Mouse (Mus musculus): Measurements from ENCODE around the gene Iqschfp. TPM values are rescaled to one million over a fixed set of nuclear protein-coding genes. Genes with fewer than 3 reads are reported as not detected.

The Iqschfp gene
- polyA plus RNA-seq, 1 experiment from 2014 or later = 0.12 TPM

DNA sequence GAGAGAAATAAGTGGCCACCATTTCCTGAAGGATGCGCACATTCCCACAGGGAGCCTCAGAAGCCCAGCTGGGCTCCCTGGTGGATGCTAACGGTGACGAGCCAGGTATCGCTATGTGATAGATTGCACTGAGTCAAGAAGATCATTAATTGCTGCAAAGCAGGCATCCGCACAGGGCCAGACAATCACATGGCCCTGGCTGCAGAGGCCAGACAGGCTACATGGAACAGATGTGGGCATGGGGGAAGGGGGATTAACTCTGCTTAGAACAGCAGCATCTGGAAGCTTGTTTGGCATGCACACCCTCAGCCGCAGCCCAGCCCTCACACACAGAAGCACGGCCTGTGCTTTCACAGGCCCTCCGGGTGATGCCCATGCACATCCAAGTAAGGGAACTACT lies 698.4 kb downstream of the Iqschfp start:
- Histone ChIP-seq H3K4me3 (no peak overlapping the region), H3K4me1 (peaks cover 68% of the 10 kb centered on the region), H3K9me3 (replicated peaks) (no peaks in the 10 kb centered on the region), H3K27ac (replicated peaks) (no peak overlapping the region), H3K27me3 (ENCODE audit: low read depth, poor library complexity, severe bottlenecking) (no peaks in the 10 kb centered on the region), H3K36me3 (no peaks in the 10 kb centered on the region)
- WGBS = 70% methylated on average over 8 of the region's 8 CpGs
- DNase-seq (ENCODE audit: low spot score) = no peak

DNA sequence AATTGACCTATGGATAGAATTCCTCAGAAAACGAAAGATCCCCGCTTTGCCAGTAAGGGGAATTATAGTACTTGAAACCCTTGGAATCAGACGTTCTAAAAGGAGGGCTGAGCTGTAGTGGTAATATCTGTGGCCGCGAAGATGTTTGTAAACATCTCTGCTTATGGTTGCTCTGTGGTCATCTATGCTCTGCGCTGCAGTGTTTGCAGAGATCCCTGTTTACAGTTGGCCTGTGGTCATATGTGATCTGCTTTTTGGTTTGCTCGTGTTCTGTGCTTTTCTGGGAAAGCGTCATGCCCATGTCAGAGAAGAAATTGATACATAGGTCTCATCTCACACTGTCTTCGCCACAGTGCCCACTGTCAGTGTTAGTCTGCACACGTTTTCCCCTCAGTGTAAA lies 700.5 kb downstream of the Iqschfp start:
- no peak for DNase-seq (ENCODE audit: low spot score)
- 85% methylated on average over 10 of the region's 10 CpGs for WGBS
- H3K27ac ChIP-seq (replicated peaks) = no peak overlapping the region
- H3K4me1 ChIP-seq = peaks cover 48% of the 10 kb centered on the region
- H3K9me3 ChIP-seq (replicated peaks) = no peaks in the 10 kb centered on the region
- no peaks in the 10 kb centered on the region for H3K27me3 ChIP-seq (ENCODE audit: low read depth, poor library complexity, severe bottlenecking)
- no peaks in the 10 kb centered on the region for H3K36me3 ChIP-seq
- H3K4me3 ChIP-seq = no peak overlapping the region

DNA sequence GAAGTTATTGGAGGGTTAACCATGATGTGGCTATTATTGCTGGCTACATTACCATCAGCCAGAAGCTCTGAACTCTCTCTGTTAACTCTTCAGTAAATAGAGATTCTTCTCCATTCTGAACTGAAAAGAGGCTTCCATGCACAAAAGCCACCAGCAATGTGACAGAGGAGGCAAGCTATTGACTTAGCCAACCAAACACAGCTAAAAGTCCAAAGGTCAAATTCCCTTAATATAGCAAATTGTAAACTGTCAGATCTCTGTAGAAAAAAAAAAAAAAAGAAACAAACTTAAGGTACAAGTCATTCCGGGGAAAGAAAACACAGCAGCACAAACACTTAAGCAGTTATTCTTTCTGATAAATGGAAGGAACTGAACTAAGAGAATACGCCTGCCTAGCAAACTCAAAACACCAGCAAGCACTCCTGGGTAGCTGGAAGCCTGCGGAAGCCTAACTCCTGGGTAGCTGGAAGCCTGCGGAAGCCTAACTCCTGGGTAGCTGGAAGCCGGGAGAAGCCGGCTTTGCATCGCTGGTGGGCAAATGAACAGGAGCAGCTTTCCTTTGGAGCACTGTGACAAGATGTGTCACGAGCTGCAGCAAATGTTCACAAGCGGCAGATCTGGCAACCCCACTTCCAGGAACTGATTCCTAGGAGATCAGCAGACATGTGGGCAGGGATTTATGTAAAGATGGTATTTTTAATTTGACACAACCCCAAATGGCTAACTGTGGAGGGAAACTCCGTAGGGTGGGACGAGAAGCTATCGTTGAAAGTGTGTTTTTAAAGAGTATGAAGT lies 701.2 kb downstream of the Iqschfp start:
- 59% methylated on average over 12 of the region's 12 CpGs for WGBS
- no peak for DNase-seq (ENCODE audit: low spot score)
- no peaks in the 10 kb centered on the region for H3K9me3 ChIP-seq (replicated peaks)
- no peaks in the 10 kb centered on the region for H3K36me3 ChIP-seq
- H3K4me1 ChIP-seq = peaks cover 41% of the 10 kb centered on the region
- no peak overlapping the region; the same call in 1 of the 2 replicates for H3K27ac ChIP-seq (replicated peaks)
- H3K27me3 ChIP-seq (ENCODE audit: low read depth, poor library complexity, severe bottlenecking) = no peaks in the 10 kb centered on the region
- H3K4me3 ChIP-seq = no peak overlapping the region

DNA sequence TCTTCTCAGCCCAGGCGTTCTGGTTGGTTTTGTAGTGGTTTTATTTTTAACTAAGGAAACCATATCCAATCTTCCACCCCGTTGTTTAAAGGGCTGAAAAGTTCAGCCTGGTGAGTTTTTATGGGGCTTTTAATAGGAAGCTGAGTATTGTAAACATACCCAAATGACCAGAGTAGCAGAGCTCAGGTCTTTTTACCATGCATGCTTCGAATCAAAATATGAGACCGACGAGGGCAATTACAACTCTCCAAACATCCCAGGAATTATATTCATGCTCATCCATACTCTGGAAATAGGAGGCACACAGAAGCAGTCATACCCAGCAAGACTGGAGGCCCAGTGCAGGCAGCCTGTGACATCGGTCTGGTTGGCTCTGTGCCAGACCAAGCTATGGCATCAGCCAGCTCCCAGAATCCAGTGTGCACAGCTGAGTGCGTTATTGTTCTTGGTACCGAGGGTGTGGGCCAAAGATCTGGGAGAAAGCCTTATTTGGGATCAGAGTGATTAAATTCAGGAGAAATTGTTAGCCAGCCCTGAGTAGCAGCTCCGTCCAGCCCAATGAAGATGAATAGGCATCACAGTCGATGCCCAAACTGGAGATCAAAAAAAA lies 703.4 kb downstream of the Iqschfp start:
- WGBS = 88% methylated on average over 10 of the region's 10 CpGs
- no peak for DNase-seq (ENCODE audit: low spot score)

GRCm38 (mm10) chr3:68596938-68597337 lies 704.9 kb downstream of the Iqschfp start:
- Histone ChIP-seq H3K36me3 (no peaks in the 10 kb centered on the region), H3K9me3 (replicated peaks) (no peaks in the 10 kb centered on the region), H3K27ac (replicated peaks) (no peak overlapping the region), H3K4me3 (no peak overlapping the region), H3K27me3 (ENCODE audit: low read depth, poor library complexity, severe bottlenecking) (no peaks in the 10 kb centered on the region), H3K4me1 (peaks cover 21% of the 10 kb centered on the region)
- WGBS = 94% methylated on average over 4 of the region's 4 CpGs
- DNase-seq (ENCODE audit: low spot score) = no peak

More for the DNA sequence above, 703.4 kb downstream of the Iqschfp start:
- Histone ChIP-seq H3K4me3 (no peak overlapping the region), H3K9me3 (replicated peaks) (no peaks in the 10 kb centered on the region), H3K27ac (replicated peaks) (no peak overlapping the region), H3K27me3 (ENCODE audit: low read depth, poor library complexity, severe bottlenecking) (no peaks in the 10 kb centered on the region), H3K36me3 (no peaks in the 10 kb centered on the region), H3K4me1 (peaks cover 29% of the 10 kb centered on the region)

DNA sequence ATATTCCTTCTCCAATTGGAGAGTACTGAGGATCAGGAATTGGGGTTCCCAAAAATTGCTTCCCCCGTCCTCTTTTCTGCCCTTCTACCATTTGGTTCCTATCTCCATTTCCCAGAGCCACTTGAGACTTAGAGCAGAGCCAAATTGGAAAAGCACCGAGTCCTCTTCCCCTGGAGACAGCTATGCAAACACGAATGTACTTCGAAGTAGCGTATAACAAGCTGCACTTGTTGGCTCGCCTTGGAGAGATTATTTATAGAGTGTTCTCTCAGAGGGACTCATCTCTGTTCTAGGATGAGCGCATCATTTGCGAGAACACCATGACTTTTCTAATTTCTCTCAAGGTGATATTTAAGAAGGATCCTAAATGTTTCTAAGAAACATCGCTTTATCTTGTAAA lies 710.9 kb downstream of the Iqschfp start:
- Histone ChIP-seq H3K27ac (replicated peaks) (no peak overlapping the region), H3K27me3 (ENCODE audit: low read depth, poor library complexity, severe bottlenecking) (no peaks in the 10 kb centered on the region), H3K36me3 (0 out of 2 replicates have a peak, but pooled peaks cover 3% of the 10 kb centered on the region), H3K9me3 (replicated peaks) (no peaks in the 10 kb centered on the region), H3K4me3 (no peak overlapping the region), H3K4me1 (peaks cover 6% of the 10 kb centered on the region)
- WGBS = 93% methylated on average over 9 of the region's 9 CpGs
- DNase-seq (ENCODE audit: low spot score) = no peak

GRCm38 (mm10) chr3:68604467-68604866 lies 712.4 kb downstream of the Iqschfp start:
- Histone ChIP-seq H3K4me3 (no peak overlapping the region), H3K36me3 (0 out of 2 replicates have a peak, but pooled peaks cover 3% of the 10 kb centered on the region), H3K27ac (replicated peaks) (no peak overlapping the region), H3K27me3 (ENCODE audit: low read depth, poor library complexity, severe bottlenecking) (no peaks in the 10 kb centered on the region), H3K4me1 (peaks cover 6% of the 10 kb centered on the region), H3K9me3 (replicated peaks) (no peaks in the 10 kb centered on the region)
- no peak for DNase-seq (ENCODE audit: low spot score)
- WGBS = 75% methylated on average over 10 of the region's 10 CpGs

- H3K4me1 ChIP-seq = peaks cover 6% of the 10 kb centered on the region
- 0 out of 2 replicates have a peak, but pooled peaks cover 3% of the 10 kb centered on the region for H3K36me3 ChIP-seq
- H3K27ac ChIP-seq (replicated peaks) = no peak overlapping the region
- H3K9me3 ChIP-seq (replicated peaks) = no peaks in the 10 kb centered on the region
- H3K27me3 ChIP-seq (ENCODE audit: low read depth, poor library complexity, severe bottlenecking) = no peaks in the 10 kb centered on the region
- DNase-seq (ENCODE audit: low spot score) = no peak
- 87% methylated on average over 10 of the region's 10 CpGs for WGBS
- no peak overlapping the region for H3K4me3 ChIP-seq
These were observed 712.9 kb downstream of the Iqschfp start for GRCm38 (mm10) chr3:68604962-68605361.

- H3K4me3 ChIP-seq = no peak overlapping the region
- H3K4me1 ChIP-seq = peaks cover 6% of the 10 kb centered on the region
- H3K27ac ChIP-seq (replicated peaks) = no peak overlapping the region
- no peak for DNase-seq (ENCODE audit: low spot score)
- H3K9me3 ChIP-seq (replicated peaks) = no peaks in the 10 kb centered on the region
- H3K27me3 ChIP-seq (ENCODE audit: low read depth, poor library complexity, severe bottlenecking) = no peaks in the 10 kb centered on the region
- 93% methylated on average over 7 of the region's 7 CpGs for WGBS
- H3K36me3 ChIP-seq = 0 out of 2 replicates have a peak, but pooled peaks cover 3% of the 10 kb centered on the region
These were observed 714.0 kb downstream of the Iqschfp start for GRCm38 (mm10) chr3:68605942-68606603.

DNA sequence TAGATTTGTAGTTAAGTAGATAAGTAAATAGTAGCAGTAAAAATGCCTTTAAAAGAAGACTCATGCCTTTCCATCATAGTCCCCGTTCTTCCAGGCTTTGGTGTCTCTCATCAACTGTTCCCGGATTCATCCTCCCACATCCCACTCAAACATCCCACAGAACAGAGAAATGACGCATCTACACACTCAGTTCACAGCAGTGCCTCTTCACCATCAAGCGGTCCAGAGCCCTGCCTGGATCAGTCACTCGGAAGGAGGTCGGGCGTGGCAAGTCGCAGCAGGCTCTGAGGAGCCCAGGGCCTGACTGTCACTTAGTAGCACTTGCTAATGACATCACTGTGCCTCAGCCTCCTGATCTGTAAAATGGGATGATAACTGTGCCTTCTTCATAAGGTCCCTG lies 714.7 kb downstream of the Iqschfp start:
- H3K27ac ChIP-seq (replicated peaks) = no peak overlapping the region
- DNase-seq (ENCODE audit: low spot score) = no peak
- WGBS = 95% methylated on average over 8 of the region's 8 CpGs

GRCm38 (mm10) chr3:68607336-68607735 lies 715.3 kb downstream of the Iqschfp start:
- Histone ChIP-seq H3K4me3 (no peak overlapping the region), H3K27ac (replicated peaks) (no peak overlapping the region), H3K4me1 (no peaks in the 10 kb centered on the region; the same call in 1 of the 2 replicates), H3K27me3 (ENCODE audit: low read depth, poor library complexity, severe bottlenecking) (no peaks in the 10 kb centered on the region), H3K36me3 (0 out of 2 replicates have a peak, but pooled peaks cover 3% of the 10 kb centered on the region), H3K9me3 (replicated peaks) (no peaks in the 10 kb centered on the region)
- no peak for DNase-seq (ENCODE audit: low spot score)
- 94% methylated on average over 8 of the region's 8 CpGs for WGBS

More for the DNA sequence above, 714.7 kb downstream of the Iqschfp start:
- no peaks in the 10 kb centered on the region for H3K9me3 ChIP-seq (replicated peaks)
- 0 out of 2 replicates have a peak, but pooled peaks cover 3% of the 10 kb centered on the region for H3K36me3 ChIP-seq
- H3K27me3 ChIP-seq (ENCODE audit: low read depth, poor library complexity, severe bottlenecking) = no peaks in the 10 kb centered on the region
- no peak overlapping the region for H3K4me3 ChIP-seq
- H3K4me1 ChIP-seq = peaks cover 5% of the 10 kb centered on the region

- H3K4me1 ChIP-seq = peaks cover 11% of the 10 kb centered on the region
- H3K27me3 ChIP-seq (ENCODE audit: low read depth, poor library complexity, severe bottlenecking) = no peaks in the 10 kb centered on the region
- 91% methylated on average over 19 of the region's 19 CpGs for WGBS
- DNase-seq (ENCODE audit: low spot score) = no peak
- H3K4me3 ChIP-seq = no peak overlapping the region
- 0 out of 2 replicates have a peak, but pooled peaks cover 3% of the 10 kb centered on the region for H3K36me3 ChIP-seq
- H3K9me3 ChIP-seq (replicated peaks) = no peaks in the 10 kb centered on the region
- no peak overlapping the region for H3K27ac ChIP-seq (replicated peaks)
These were observed 716.9 kb downstream of the Iqschfp start for GRCm38 (mm10) chr3:68608848-68609497.
